Mouse (Mus musculus): ENCODE results near the gene Mecom.

Gene Mecom

DNA sequence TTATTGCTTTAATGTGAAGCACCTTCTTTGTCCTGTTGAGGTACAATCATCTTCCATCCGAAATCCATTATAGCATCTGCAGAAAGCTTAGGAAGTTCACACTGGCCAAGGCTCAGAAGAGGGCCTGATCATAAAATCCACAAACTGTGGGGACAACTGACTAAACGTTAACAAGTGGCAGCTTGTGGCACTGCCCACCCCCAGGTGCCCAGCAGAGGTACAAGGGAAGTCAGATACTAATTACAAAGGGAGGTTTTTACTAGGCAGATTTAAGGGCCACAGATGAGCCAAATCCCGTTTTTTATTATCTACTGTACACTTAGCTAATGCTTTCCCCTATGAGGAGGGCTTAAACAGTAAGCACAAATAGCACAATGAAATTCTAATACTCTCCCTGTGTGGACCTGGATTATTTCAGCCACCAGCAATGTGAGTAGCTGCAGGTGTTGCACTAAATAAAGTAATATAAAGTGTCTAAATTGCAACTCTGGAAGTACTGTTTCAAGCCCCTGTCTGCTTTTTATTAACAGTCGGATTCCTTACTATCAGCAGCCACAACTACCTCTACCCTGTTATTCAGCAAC, 443.2 kb downstream of the Mecom start:
- DNase-seq (ENCODE audit: low read depth, low spot score): no peak

- peak; percentile 22 for DNase-seq (ENCODE audit: low read depth, low spot score)
Measured at GRCm38 (mm10) chr3:30101146-30101545, 446.7 kb downstream of the Mecom start.

GRCm38 (mm10) chr3:30097713-30098112, 450.1 kb downstream of the Mecom start:
- peak; percentile 73 for DNase-seq (ENCODE audit: low read depth, low spot score)

- peak; percentile 36 for DNase-seq (ENCODE audit: low read depth, low spot score)
Measured at GRCm38 (mm10) chr3:30097129-30097528, 450.7 kb downstream of the Mecom start.

DNA sequence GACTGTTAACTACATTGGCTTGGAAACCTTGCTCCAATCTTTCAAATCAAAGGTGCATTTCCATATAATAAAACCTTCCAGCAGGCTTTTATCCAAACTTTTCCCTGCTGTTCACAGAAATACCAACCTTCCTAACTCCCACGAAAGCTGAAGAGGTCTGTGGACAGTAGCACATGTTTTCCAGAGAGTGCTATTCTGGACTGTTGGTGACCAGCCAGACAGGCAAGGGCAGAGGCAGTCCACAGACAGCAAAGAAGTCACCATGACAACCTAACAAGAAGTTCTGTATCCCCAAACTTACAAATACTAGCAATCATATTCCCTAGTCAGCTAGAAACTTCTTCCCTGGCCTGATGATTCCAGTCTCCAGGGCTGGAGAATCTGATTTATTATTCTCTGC, 454.8 kb downstream of the Mecom start:
- peak; percentile 39 for DNase-seq (ENCODE audit: low read depth, low spot score)

GRCm38 (mm10) chr3:30092481-30092880, 455.3 kb downstream of the Mecom start:
- DNase-seq (ENCODE audit: low read depth, low spot score): no peak

GRCm38 (mm10) chr3:30091860-30092259, 455.9 kb downstream of the Mecom start:
- DNase-seq (ENCODE audit: low read depth, low spot score): peak; percentile 72

GRCm38 (mm10) chr3:30091401-30091800, 456.4 kb downstream of the Mecom start:
- DNase-seq (ENCODE audit: low read depth, low spot score): no peak

- DNase-seq (ENCODE audit: low read depth, low spot score): no peak
Measured at GRCm38 (mm10) chr3:30086139-30086538, 461.7 kb downstream of the Mecom start.

DNA sequence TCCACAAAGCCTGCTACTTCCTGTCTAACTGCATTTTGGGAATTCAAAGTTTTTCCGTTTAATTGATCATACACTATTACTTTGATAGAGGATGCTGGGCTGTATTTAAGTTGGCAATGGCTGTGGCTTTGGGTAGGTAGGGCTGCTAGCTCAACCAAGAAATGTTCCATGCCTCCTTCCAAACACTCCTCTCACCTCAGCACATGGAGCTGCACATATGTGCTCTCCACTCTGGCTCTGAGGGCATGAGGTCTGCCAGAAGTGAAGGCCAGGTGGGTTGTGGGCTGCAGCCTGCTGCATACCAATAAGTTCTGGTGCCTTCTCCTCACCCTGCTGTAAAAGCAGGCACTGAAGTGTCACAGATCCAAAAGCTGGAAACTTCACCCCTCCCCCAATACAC, 464.0 kb downstream of the Mecom start:
- DNase-seq (ENCODE audit: low read depth, low spot score): no peak

GRCm38 (mm10) chr3:30083268-30083667, 464.5 kb downstream of the Mecom start:
- no peak for DNase-seq (ENCODE audit: low read depth, low spot score)

DNA sequence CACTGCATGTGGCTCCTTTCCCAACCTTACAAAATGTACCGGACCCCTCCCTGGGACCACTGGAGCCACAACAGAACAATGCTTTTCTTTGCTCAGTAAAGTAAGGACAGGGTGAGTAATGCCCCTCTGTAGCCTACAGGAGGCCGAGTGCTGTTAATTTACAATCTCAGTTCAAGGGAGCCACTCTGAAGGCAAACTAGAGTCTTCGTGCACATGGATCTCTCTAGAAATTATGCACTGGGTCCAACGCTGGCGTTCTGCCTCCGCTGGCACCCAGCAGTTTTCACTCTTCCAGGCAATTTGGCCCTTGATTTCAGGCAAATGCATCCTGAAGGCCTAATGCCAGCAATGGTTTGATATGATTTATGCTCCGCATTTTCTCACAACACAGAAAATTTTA, 467.0 kb downstream of the Mecom start:
- DNase-seq (ENCODE audit: low read depth, low spot score): no peak

GRCm38 (mm10) chr3:30076522-30076921, 471.3 kb downstream of the Mecom start:
- no peak for DNase-seq (ENCODE audit: low read depth, low spot score)

GRCm38 (mm10) chr3:30071271-30071670, 476.5 kb downstream of the Mecom start:
- no peak for DNase-seq (ENCODE audit: low read depth, low spot score)

GRCm38 (mm10) chr3:30066519-30066918, 481.3 kb downstream of the Mecom start:
- no peak for DNase-seq (ENCODE audit: low read depth, low spot score)

DNA sequence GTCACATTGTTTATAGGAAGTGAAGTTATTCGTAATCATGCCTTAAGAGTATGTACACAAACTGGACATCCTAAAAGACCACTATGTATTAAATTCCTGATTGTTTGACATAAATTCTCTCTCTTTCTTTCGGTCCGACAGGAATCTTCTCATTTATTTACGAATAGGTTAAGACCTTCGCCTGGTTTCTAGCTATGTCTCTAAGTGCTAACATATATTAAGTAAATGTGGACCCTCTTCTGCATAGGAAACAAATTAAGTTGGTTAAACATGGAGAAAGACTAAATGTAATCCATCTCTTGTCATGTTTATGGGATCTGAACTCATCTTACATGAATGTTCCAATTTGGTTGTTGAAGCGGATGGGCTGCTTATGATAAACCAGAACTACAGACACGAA, 487.8 kb downstream of the Mecom start:
- DNase-seq (ENCODE audit: low read depth, low spot score): no peak

GRCm38 (mm10) chr3:30059615-30060014, 488.2 kb downstream of the Mecom start:
- DNase-seq (ENCODE audit: low read depth, low spot score): no peak

DNA sequence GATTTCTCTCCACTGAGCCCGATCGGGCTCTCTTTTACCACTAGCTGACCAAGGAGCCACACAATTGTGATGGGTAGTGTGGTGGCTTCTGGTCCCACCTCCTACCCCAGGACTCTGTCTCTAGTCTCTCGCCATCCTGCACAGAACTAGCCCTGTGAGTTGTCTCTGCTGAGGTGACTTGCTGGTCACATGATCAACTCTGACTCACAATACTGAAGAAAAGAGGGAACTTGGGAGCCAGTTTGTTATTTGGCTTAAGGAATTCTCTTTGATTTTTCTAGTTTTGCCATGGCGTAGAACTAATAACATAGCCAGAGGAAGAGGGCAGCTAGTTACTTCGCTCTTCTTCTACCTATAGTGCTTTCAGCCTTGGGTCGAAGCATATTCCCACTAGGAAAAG, 496.5 kb downstream of the Mecom start:
- peak; percentile 13 for DNase-seq (ENCODE audit: low read depth, low spot score)

DNA sequence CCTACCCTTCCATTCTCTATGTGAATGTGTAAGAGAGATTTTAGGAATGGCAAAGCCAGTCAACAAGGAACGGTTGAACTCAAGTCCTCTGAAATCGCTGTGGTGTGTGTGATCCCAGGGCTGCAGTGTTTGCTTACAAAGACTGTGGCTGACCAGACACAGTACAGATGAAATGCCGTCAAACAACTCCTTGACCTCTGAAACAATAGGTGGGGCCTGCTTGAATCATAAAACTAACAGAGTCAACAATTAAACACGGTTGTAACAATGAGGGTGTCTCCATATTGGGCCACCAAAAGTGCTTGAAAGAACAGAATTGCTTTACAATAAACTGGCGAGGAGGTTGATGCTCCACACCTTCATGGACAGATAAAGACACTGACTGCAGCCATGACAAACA, 497.0 kb downstream of the Mecom start:
- no peak for DNase-seq (ENCODE audit: low read depth, low spot score)

- DNase-seq (ENCODE audit: low read depth, low spot score): no peak
Measured at GRCm38 (mm10) chr3:30048792-30049191, 499.0 kb downstream of the Mecom start.

GRCm38 (mm10) chr3:30048157-30048556, 499.7 kb downstream of the Mecom start:
- DNase-seq (ENCODE audit: low read depth, low spot score): no peak

DNA sequence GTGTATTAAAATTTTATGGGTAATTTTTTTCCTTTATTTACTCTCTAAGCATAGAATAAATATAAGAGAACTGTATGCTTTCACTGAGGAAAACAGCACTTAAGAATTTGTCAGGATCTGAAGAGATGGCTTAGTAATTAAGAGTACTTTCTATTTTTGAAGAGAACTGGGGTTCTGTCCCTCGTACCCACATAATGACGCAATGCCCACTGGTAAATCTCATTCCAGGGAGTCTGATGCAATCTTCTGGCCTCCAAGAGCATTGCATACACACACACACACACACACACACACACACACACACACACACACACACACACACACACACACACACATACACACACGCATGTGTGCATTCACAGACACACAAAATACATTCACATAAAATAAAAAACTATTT, 504.3 kb downstream of the Mecom start:
- no peak for DNase-seq (ENCODE audit: low read depth, low spot score)

DNA sequence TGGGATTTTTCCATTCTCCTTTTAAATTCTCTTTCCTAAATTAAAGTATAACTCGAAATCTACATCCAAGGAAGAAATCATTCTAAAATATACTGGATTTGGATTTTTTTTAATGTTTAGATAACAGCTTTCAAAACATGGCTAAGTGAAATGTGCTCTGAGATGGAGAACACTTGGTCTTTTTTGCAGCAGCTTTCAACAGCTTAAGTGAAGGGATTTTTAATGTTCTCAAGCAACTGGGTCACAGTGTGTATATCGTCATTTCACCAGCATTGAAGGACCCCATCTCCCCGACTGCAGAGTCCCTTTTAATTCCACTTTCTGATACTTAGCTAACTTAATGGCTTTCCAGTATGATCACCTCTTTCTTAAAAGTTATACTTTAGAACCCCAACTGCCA, 509.3 kb downstream of the Mecom start:
- no peak for DNase-seq (ENCODE audit: low read depth, low spot score)

- DNase-seq (ENCODE audit: low read depth, low spot score): no peak
Measured at GRCm38 (mm10) chr3:30019961-30020360, 527.8 kb downstream of the Mecom start.

Data from 3T3-L1 (cell line).